ENCODE assay signal across 27 mouse cellular contexts in the genomic region with DNA sequence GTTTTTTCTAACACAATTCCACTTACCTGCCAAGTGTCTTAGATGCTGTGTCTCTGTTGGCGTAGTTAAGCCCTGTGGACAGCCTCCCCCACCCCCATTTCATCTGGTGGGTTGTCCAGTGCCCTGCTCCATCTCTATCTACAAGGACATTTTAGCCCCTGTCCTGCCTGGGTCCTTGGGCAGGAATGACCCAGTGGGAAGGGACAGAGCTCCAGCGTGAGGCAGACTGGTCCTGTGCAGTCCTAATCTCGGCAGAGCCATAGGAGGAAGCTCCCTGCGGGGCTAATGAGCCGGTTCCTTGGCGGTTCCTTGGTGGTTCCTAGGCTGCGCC. TPM values are rescaled to one million over a fixed set of nuclear protein-coding genes. Genes with fewer than 3 reads are reported as not detected.
A peak's percentile ranks its signal among the peaks of the same experiment; 100 is the strongest.
DNase-seq lines count a peak whose midpoint lies in the region; ATAC-seq and TF ChIP-seq lines count a peak whose summit lies in the region.
"Had no signal": no experiment of that assay in that cellular context is flagged by ENCODE, and none has a peak within 500 bp of the region (broad histone marks: within the 10 kb centered on the region; RNA-seq: fewer than 3 reads in every experiment).

No protein-coding gene starts in this region.

- no peak overlapping the region for H3K4me2 ChIP-seq in embryonic facial prominence, embryonic 13.5 days
- H3K4me2 ChIP-seq in hindbrain, embryonic 13.5 days: no peak overlapping the region
- H3K4me2 ChIP-seq: embryonic facial prominence, embryonic 12.5 days; forebrain, embryonic 12.5 days; forebrain, embryonic 15.5 days; heart, embryonic 15.5 days; hindbrain, embryonic 12.5 days; intestine, embryonic 15.5 days had no signal

- no peak for TF ChIP-seq CTCF in E14TG2a.4 (conservative IDR thresholded peaks at IDR 0.05; ENCODE audit: low read length)

- H3K4me1 ChIP-seq in embryonic facial prominence, embryonic 13.5 days: peaks cover 3% of the 10 kb centered on the region; the same call in 1 of the 2 replicates
- H3K4me1 ChIP-seq in embryonic facial prominence, embryonic 10.5 days: peaks cover 5% of the 10 kb centered on the region; the same call in 1 of the 2 replicates
- peaks cover 4% of the 10 kb centered on the region for H3K4me1 ChIP-seq in hindbrain, embryonic 13.5 days (replicated peaks)
- peaks cover 3% of the 10 kb centered on the region; the same call in 1 of the 2 replicates for H3K4me1 ChIP-seq in hindbrain, embryonic 10.5 days (replicated peaks)
- peaks cover 95% of the 10 kb centered on the region for H3K4me1 ChIP-seq in E14TG2a.4 (replicated peaks; ENCODE audit: low read depth, low read length)
- H3K4me1 ChIP-seq: forebrain, embryonic 12.5 days; forebrain, embryonic 15.5 days; heart, embryonic 15.5 days; hindbrain, embryonic 12.5 days had no signal

- H3K4me3 ChIP-seq in embryonic facial prominence, embryonic 13.5 days: no peak overlapping the region
- no peak overlapping the region for H3K4me3 ChIP-seq in embryonic facial prominence, embryonic 10.5 days
- no peak overlapping the region for H3K4me3 ChIP-seq in hindbrain, embryonic 13.5 days
- no peak overlapping the region for H3K4me3 ChIP-seq in hindbrain, embryonic 10.5 days
- H3K4me3 ChIP-seq in E14TG2a.4 (replicated peaks; ENCODE audit: low read length): peak overlapping the region; percentile 46; the same call in 1 of the 2 replicates
- H3K4me3 ChIP-seq: embryonic facial prominence, embryonic 12.5 days; erythroblast, embryonic 14.5 days; forebrain, embryonic 12.5 days; forebrain, embryonic 15.5 days; heart, adult 2 months; heart, embryonic 10.5 days; heart, embryonic 15.5 days; hindbrain, embryonic 12.5 days; intestine, embryonic 15.5 days had no signal

- no peak overlapping the region for H3K27ac ChIP-seq in embryonic facial prominence, embryonic 13.5 days
- H3K27ac ChIP-seq in embryonic facial prominence, embryonic 10.5 days (replicated peaks): no peak overlapping the region
- H3K27ac ChIP-seq in hindbrain, embryonic 13.5 days: 0 out of 2 replicates have a peak overlapping the region, but pooled peaks have one; percentile 18
- H3K27ac ChIP-seq in hindbrain, embryonic 10.5 days: no peak overlapping the region
- H3K27ac ChIP-seq: embryonic facial prominence, embryonic 12.5 days; forebrain, embryonic 12.5 days; forebrain, embryonic 15.5 days; heart, adult 2 months; heart, embryonic 15.5 days; hindbrain, embryonic 12.5 days; intestine, embryonic 15.5 days had no signal

- no peaks in the 10 kb centered on the region for H3K27me3 ChIP-seq in embryonic facial prominence, embryonic 13.5 days
- H3K27me3 ChIP-seq in embryonic facial prominence, embryonic 10.5 days (replicated peaks; ENCODE audit: low read depth, poor library complexity, severe bottlenecking): no peaks in the 10 kb centered on the region
- H3K27me3 ChIP-seq in hindbrain, embryonic 13.5 days: no peaks in the 10 kb centered on the region
- no peaks in the 10 kb centered on the region for H3K27me3 ChIP-seq in hindbrain, embryonic 10.5 days (ENCODE audit: insufficient read depth, poor library complexity, severe bottlenecking)
- no peaks in the 10 kb centered on the region for H3K27me3 ChIP-seq in E14TG2a.4 (ENCODE audit: insufficient read depth, low read length)
- H3K27me3 ChIP-seq: embryonic facial prominence, embryonic 12.5 days; forebrain, embryonic 12.5 days; forebrain, embryonic 15.5 days; heart, embryonic 15.5 days; hindbrain, embryonic 12.5 days; intestine, embryonic 15.5 days had no signal

- no peak overlapping the region for H3K9ac ChIP-seq in embryonic facial prominence, embryonic 13.5 days
- H3K9ac ChIP-seq in hindbrain, embryonic 13.5 days: peak overlapping the region; percentile 13; the same call in 1 of the 2 replicates
- H3K9ac ChIP-seq: embryonic facial prominence, embryonic 12.5 days; forebrain, embryonic 12.5 days; forebrain, embryonic 15.5 days; heart, embryonic 15.5 days; hindbrain, embryonic 12.5 days; intestine, embryonic 15.5 days had no signal

- WGBS in embryonic facial prominence, embryonic 13.5 days: 88% methylated on average over 7 of the region's 7 CpGs
- WGBS in embryonic facial prominence, embryonic 10.5 days: 83% methylated on average over 7 of the region's 7 CpGs
- WGBS in hindbrain, embryonic 13.5 days: 88% methylated on average over 7 of the region's 7 CpGs
- WGBS in hindbrain, embryonic 10.5 days: 88% methylated on average over 7 of the region's 7 CpGs

- no peaks in the 10 kb centered on the region for H3K9me3 ChIP-seq in embryonic facial prominence, embryonic 13.5 days
- no peaks in the 10 kb centered on the region for H3K9me3 ChIP-seq in embryonic facial prominence, embryonic 10.5 days
- H3K9me3 ChIP-seq in hindbrain, embryonic 13.5 days: no peaks in the 10 kb centered on the region
- H3K9me3 ChIP-seq in hindbrain, embryonic 10.5 days: 0 out of 2 replicates have a peak, but pooled peaks cover 3% of the 10 kb centered on the region
- H3K9me3 ChIP-seq in E14TG2a.4 (ENCODE audit: low read length): no peaks in the 10 kb centered on the region
- H3K9me3 ChIP-seq: embryonic facial prominence, embryonic 12.5 days; forebrain, embryonic 12.5 days; forebrain, embryonic 15.5 days; heart, embryonic 10.5 days; heart, embryonic 15.5 days; hindbrain, embryonic 12.5 days; intestine, embryonic 15.5 days had no signal

- no peak for DNase-seq in embryonic facial prominence, embryonic 10.5 days (ENCODE audit: low spot score)
- DNase-seq in hindbrain, embryonic 10.5 days (ENCODE audit: low spot score): no peak
- DNase-seq: adrenal gland, adult 8-10 months; adrenal gland, postnatal 25 days; cerebellum, adult 11-12 months; cerebellum, adult 8-10 months; cerebellum, postnatal 10 days; gastrocnemius, postnatal 25 days; heart, adult 2 months; heart, postnatal 14 days; heart, postnatal 4 days; kidney, adult 11 months had no signal

- H3K36me3 ChIP-seq in embryonic facial prominence, embryonic 13.5 days: peaks cover 67% of the 10 kb centered on the region
- peaks cover 82% of the 10 kb centered on the region for H3K36me3 ChIP-seq in embryonic facial prominence, embryonic 10.5 days (replicated peaks)
- H3K36me3 ChIP-seq in hindbrain, embryonic 13.5 days: peaks cover 34% of the 10 kb centered on the region
- H3K36me3 ChIP-seq in hindbrain, embryonic 10.5 days: peaks cover 69% of the 10 kb centered on the region
- peaks cover 64% of the 10 kb centered on the region for H3K36me3 ChIP-seq in E14TG2a.4 (ENCODE audit: insufficient read depth, low read length)
- H3K36me3 ChIP-seq: heart, embryonic 15.5 days had no signal

- 0 out of 2 replicates have a peak, but pooled peaks have one; percentile 15 for ATAC-seq in embryonic facial prominence, embryonic 13.5 days (ENCODE audit: insufficient number of reproducible peaks, insufficient read depth, low FRiP score, low TSS enrichment, low read depth)
- ATAC-seq in hindbrain, embryonic 13.5 days (ENCODE audit: low FRiP score): no peak
- ATAC-seq in megakaryocyte progenitor cell, adult 5-6 weeks (replicated peaks; ENCODE audit: poor library complexity): no peak
- ATAC-seq: activated CD4-positive, CD25-positive, alpha-beta regulatory T cell, adult 4 months; forebrain, embryonic 15.5 days; hindbrain, embryonic 16.5 days; intestine, embryonic 15.5 days had no signal

RNA-seq across cellular contexts. Expression of a gene that starts 22.2 kb away (rescaled TPM):
- 80.6 and 90.9 TPM in 2 replicates for polyA plus RNA-seq in embryonic facial prominence, embryonic 13.5 days (2015; fragmentation: Nextera tagmentation; extraction: Ambion mirVana)
- 61.1 and 66.5 TPM in 2 replicates for polyA plus RNA-seq in embryonic facial prominence, embryonic 10.5 days (2016; fragmentation: Nextera tagmentation; extraction: Ambion mirVana)
- polyA plus RNA-seq in hindbrain, embryonic 13.5 days (2015; fragmentation: Nextera tagmentation; extraction: Ambion mirVana): 91.7 and 95.8 TPM in 2 replicates
- polyA plus RNA-seq in hindbrain, embryonic 10.5 days (2016; fragmentation: Nextera tagmentation; extraction: Ambion mirVana): 67.0 and 85.8 TPM in 2 replicates
- total RNA-seq in megakaryocyte progenitor cell, adult 5-6 weeks (2015): 14.2 and 17.9 TPM in 2 replicates
- total RNA-seq in megakaryocyte progenitor cell, adult 5-6 weeks (2017): 6.2 and 7.5 TPM in 2 replicates

RNA-seq across cellular contexts. Expression of a gene that starts 28.7 kb away (rescaled TPM):
- 21.5 and 22.1 TPM in 2 replicates for polyA plus RNA-seq in embryonic facial prominence, embryonic 13.5 days (2015; fragmentation: Nextera tagmentation; extraction: Ambion mirVana)
- polyA plus RNA-seq in embryonic facial prominence, embryonic 10.5 days (2016; fragmentation: Nextera tagmentation; extraction: Ambion mirVana): 22.1 and 23.1 TPM in 2 replicates
- polyA plus RNA-seq in hindbrain, embryonic 13.5 days (2015; fragmentation: Nextera tagmentation; extraction: Ambion mirVana): 31.3 and 31.8 TPM in 2 replicates
- polyA plus RNA-seq in hindbrain, embryonic 10.5 days (2016; fragmentation: Nextera tagmentation; extraction: Ambion mirVana): 20.8 and 29.3 TPM in 2 replicates
- total RNA-seq in megakaryocyte progenitor cell, adult 5-6 weeks (2015): 0.27 TPM in 1 of 2 replicates, not detected in the other
- total RNA-seq in megakaryocyte progenitor cell, adult 5-6 weeks (2017): 0.07 TPM in 1 of 2 replicates, not detected in the other

RNA-seq across cellular contexts. Expression of a gene that starts 42.2 kb away (rescaled TPM):
- 1.3 TPM in 1 of 2 replicates, not detected in the other for polyA plus RNA-seq in embryonic facial prominence, embryonic 13.5 days (2015; fragmentation: Nextera tagmentation; extraction: Ambion mirVana)
- polyA plus RNA-seq in embryonic facial prominence, embryonic 10.5 days (2016; fragmentation: Nextera tagmentation; extraction: Ambion mirVana): 0.34 and 1.3 TPM in 2 replicates
- polyA plus RNA-seq in hindbrain, embryonic 13.5 days (2015; fragmentation: Nextera tagmentation; extraction: Ambion mirVana): 0.48 and 1.1 TPM in 2 replicates
- polyA plus RNA-seq in hindbrain, embryonic 10.5 days (2016; fragmentation: Nextera tagmentation; extraction: Ambion mirVana): not detected in 2 replicates
- not detected in 2 replicates for total RNA-seq in megakaryocyte progenitor cell, adult 5-6 weeks (2015)
- not detected in 2 replicates for total RNA-seq in megakaryocyte progenitor cell, adult 5-6 weeks (2017)
- total RNA-seq: adrenal gland, adult 8-10 months; adrenal gland, postnatal 25 days; gastrocnemius, adult 8-10 months; gastrocnemius, postnatal 25 days; heart, adult 2 months; heart, postnatal 14 days; heart, postnatal 4 days had no signal
- polyA plus RNA-seq: activated CD4-positive, CD25-positive, alpha-beta regulatory T cell, adult 4 months; erythroblast, embryonic 14.5 days; heart, adult 2 months; heart, embryonic 10.5 days; heart, embryonic 15.5 days had no signal
